Mouse (Mus musculus): ENCODE data around the gene Inca1.
A peak's percentile ranks its signal among the peaks of the same experiment; 100 is the strongest.

Inca1 gene

DNA sequence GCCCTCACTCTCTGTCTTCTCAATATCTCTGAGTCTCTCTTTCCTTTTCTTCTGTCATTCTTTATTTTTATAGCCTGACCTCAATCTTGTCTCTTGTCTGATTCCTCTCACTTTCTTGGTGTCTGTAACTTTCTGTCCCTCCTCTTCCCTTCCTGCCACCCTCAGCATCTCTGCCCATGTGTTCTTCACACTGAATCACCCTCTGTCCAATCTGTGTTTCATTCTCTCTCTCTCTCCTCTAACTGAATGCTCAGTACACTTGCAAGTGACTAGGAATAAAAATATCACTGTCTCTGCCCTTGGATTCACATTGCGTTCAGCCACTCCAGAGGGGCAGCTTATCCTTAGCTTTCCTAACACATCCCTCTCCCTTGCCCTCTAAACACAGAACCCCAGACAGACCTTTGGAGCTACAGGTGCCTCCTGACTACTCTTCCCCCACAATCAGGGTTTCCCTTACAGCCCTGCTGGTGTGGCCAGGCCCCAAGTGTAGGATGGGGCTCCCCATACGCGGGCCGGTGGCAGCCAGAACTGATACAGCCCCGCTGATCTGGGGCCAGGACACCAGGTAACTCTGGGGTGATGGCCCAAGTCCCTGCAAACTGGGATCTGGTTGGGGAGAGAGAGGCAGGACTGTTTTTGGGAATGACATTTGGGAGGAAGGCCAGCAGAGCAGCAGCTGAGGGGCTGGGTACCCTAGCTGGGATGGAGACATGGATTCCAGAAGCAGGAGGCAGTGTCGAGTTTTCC, 2.2 kb upstream of the Inca1 start:
- no peak for DNase-seq (ENCODE audit: low spot score in 2 of 2)

DNA sequence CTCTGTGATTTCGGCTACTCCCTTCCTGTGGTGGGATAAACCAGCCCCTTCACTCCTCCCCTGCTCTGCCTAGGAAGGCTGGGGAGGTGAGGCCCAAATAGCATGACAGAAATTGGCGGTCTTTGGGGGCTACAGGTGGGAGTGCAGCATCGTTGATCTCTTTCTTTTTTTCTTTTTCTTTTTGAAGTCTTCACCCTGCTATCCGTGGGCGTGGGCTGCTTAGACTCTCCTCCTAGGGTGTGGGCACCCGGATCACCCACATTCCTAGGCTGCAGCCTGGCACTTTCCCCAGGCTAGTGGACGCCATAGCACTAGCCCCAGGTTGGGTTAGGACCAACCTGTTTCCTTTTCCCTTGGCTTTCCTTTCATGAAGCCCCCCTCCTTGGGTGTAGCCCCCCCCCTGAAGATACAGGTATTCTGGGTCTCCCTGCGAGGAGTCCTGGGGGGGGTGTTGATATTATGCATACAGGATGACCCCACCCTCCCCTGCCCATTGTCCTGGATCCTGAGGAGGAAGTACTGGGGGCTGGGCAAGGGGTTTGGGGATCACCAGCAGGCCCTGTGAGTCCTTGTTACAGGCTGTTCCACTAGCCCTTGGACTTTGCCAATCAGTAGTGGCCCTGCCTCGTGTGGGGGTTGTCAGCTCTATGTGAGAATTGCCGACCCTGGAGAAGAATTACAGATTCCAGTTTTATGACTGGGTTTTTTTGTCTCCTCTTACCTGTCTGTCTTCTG, 1.4 kb upstream of the Inca1 start:
- no peak for DNase-seq (ENCODE audit: low spot score in 2 of 2)

DNA sequence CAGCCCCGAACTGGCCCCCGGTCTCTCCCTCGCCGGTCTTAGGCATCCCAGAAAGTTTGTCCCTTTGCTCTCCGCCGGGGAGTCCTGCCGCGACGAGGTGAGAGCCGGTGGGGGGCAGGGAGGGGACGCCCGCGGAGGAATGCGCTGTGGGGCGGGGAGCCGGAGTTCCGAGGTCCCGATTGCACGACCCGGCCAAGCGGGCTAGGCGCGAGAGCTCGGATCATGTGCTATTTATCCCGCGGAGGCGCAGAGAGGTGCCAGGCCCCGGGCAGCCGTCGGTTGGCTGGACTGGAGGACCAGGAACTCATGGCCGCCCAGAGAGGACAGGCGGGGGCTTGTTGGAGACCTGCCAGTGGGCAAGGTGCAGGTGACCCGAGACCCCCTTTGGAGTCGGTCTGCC, 658 bp upstream of the Inca1 start:
- DNase-seq (ENCODE audit: low spot score in 2 of 2): peak; percentile 69 to 70

DNA sequence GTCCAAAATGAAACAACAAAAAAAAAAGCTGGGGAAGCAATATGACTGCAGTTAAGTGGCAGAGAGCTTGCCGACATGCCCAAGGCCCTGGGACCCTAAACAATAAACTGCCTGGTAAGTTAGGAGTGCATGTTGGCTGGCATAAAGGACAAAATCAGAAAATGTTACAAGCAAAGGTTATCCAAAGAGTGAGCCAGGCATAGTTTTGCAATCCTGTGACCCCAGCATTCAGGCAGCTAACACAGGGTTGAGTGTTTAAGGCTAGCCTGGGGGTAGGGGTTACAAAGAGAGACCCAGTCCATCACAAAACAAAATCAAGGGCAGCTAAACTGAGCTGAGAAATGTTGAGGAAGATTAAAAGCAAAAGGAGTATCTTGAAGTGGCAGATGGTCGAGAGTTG, 904 bp downstream of the Inca1 start:
- no peak for DNase-seq (ENCODE audit: low spot score in 2 of 2)

DNA sequence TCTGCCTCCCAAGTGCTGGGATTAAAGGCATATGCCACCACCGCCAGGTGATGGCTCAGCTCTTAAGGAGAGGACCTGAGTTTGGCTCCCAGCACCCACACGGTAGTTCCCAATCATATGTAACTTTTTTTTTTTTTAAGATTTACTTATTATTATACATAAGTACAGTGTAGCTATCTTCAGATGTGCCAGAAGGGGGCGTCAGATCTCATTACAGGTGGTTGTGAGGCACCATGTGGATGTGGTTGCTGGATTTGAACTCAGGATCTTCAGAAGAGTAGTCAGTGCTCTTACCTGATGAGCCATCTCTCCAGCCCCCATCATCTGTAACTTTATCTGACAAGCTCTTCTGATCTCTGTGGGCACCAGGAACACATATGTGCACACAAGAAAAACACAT, 2.6 kb downstream of the Inca1 start:
- no peak for DNase-seq (ENCODE audit: low spot score in 2 of 2)

DNA sequence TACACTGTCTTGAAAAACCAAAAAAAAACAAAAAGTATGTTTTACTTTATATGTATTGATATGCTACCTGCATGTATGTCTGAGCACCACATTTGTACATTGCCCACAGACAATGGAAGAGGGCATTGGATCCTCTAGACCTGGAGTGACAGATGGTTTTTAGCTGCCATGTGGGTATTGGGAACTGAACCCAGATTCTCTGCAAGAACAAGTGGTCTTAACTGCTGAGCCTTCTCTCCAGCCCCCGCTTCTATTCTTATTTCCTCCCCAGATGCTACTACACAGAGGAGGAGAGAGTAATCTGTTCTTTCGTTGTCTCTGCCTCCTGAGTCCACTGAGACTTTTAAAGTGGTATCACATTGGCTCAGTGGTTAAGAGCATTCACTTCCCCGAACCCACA, 6.5 kb downstream of the Inca1 start:
- DNase-seq (ENCODE audit: low spot score in 2 of 2): no peak

DNA sequence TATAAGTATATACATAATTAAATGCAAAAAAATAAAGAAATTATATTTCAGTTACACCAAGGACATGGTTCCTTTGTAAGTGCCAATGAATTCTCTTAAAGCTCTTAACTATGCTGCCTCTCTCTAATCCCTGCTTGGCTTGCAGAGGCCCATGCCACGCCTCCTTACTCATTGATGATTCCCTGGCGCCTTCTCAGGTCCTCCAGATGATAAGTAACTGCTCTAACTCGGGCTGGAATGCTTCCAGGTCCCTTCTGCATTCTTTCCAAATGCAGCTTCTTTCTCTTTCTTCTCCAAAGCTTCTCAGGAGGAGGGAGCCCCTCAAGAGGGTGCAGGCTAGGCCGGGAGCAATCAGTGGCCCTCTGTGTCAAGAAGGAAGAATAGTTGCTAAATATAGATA, 10.4 kb downstream of the Inca1 start:
- no peak for DNase-seq (ENCODE audit: low spot score in 2 of 2)

DNA sequence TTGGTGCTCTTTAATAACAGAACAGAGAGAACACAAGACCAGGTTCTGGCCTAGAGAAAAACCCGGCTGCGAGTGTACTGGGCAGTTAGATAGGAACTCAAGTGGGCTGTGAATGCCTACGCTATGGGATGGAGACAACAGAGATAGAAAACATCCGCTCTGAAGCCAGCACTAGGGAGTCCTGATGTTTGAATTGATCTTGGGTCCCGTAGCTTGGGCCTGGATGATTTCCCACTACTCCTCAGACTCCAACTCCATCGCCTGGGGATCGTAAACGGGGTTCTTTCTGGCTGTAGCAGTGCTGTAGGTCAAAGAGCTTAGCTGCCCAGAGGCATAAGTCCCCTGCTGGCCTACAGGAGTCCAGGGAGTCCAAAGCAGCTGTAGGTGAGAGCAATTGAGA, 11.6 kb downstream of the Inca1 start:
- DNase-seq (ENCODE audit: low spot score in 2 of 2): no peak

DNA sequence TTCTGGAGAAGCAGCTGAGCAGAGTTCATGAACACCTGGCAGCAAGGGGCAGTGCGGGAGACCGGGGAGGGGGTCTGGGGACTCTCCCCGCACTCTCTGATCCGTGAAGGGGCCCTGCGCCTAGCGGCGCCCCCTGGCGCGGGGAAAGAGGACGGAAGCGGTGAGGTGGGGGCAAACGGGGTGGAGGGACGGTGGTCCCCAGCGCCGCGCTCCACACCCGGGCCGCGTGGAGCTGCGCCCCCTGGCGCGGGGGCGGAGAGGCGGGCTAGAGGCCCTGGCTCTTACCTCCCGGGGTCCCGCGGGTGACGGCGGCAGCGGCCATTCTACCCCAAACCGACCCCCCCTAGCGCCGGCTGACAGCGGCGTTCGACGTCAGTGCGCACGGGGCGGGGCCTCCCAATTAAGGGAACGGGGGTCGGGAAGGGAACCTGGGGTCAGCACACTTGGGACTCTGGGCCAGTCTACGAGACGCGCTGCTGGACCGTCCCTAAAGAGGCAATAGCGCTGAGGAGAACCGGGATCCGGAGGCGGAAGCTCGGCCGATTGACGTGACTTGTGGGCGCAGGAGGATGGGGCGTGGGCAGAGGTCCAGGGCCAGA, 12.3 kb downstream of the Inca1 start, which contains the start of gene Camta2:
Gene Camta2 (minus strand): TSS at position 505 of the 599 bp plus-strand sequence.
- DNase-seq (ENCODE audit: low spot score in 2 of 2): peak; percentile 89 to 92

DNA sequence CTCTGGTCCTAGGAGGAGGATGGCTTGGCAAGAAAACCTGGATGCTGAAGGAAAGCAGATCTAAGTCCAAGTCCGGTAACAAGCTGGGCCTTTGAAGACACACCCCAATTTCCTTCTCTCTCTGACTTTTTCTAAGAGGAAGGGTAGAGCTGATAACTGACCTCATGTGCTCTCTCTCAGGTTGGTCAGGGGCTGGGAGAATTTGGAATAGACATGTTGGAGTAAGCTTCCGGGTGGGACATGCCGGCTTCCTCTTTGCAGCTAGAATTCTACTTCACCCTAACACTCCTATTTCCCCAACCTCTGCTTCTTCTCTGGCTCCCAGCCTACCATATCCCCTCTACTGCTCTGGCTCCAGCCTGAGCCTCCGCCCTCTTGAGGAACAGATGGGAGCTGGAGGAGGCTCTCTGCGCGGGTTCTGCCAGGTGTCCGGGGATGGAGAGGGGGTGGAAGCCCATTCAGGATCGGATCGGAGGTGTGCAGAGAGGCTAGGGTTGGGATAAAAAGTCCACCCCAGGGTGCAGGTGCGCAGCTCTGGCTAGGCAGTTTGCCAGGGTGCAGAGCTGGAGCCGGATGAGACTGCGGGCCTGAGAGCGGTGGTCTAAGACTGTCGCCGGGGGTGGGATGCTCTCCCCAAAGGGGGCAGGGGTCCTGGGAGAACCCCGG, 12.9 kb downstream of the Inca1 start:
- DNase-seq (ENCODE audit: low spot score in 2 of 2): peak; percentile 62 to 72

DNA sequence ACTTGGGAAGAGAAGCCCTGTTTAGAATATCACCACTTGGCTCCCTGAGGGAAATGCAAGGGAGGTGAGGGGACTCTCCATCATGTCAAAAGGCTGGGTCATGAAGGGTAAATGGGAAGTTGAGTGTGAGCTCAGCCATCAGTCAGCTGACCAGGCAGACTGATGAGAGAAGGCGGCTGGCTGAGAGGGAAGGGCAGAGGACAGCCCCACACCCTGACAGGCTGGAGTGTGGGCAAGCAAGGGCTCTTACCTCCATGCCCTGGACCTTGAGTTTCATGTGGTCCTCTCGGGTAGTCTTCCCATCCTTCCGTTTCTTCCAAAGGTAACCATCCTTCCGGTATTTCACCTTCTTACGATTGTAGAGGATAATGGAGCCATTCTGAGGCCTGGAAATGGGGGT, 16.3 kb downstream of the Inca1 start:
- DNase-seq (ENCODE audit: low spot score in 2 of 2): no peak

DNA sequence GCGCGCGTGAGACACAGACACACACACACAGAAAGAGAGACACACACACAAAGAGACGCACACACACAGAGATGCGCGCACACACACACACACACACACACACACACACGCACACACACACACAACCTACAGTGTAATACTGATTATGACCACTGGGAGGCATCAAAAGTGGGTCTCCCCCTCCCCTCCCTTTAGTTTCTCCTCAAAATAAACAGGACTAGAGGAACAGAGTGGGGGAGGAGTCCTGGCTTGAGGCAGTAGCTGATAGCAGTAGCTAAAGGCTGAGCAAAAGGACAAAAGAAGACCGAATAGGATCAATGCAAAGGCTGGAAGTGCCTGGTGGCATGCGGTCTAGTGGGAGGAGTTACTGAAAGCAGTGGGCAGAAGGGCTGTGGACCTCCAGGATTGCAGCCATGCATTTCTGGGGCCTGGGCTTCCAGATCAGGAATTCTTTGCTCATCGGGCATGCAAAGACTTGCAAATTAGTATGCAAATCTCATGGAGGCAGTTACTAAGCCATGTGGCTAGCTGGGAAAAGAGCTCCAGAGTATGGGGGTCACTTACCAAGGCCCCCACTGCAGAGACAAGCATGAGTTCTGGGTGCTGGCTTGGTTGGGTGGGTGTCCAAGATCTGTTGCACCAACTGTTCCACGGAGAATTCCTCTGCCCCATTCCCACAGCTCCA, 17.9 kb downstream of the Inca1 start:
- peak; percentile 65 to 80 for DNase-seq (ENCODE audit: low spot score in 2 of 2)

DNA sequence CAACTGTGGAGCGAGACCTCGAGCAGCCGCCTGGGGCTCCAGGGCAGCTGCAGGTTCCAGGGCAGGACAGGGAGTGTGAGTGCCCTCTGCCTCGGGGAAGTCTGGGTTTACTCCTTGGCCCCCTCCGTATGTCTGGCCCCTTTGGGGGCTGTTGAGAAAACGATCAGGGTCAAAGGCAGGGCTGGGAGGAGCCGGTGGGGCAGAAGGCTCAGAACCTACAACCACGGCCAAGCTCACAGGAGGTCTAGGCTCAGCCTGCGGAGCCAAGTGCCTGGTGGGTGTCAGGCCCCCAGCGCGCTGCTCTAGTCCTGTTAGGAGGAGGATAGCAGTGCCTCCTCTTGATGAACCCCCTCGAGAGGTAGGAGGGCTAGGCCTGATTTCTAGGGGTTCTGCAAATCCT, 18.8 kb downstream of the Inca1 start:
- DNase-seq (ENCODE audit: low spot score in 2 of 2): no peak

DNA sequence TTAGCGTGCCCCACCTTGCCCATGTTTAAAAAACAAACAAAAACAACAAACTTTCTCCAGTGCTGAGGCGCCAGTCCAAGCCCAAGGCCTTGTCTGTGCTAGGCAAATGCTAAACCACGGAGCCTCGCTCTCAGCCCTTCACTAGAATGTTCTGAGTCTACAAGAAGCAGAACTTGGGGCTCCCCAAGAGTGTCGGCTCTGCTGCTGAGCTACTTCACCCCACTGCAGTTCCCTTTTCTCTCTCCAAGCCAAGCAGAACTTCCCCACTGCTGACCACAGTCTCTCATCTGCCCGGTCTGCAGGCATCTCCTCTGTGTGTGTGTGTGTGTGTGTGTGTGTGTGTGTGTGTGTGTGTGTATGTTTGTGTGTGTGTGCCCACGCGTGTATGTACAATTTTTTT, 20.1 kb downstream of the Inca1 start:
- peak in 1 of 2 experiments; percentile 63 for DNase-seq (ENCODE audit: low spot score in 2 of 2)

DNA sequence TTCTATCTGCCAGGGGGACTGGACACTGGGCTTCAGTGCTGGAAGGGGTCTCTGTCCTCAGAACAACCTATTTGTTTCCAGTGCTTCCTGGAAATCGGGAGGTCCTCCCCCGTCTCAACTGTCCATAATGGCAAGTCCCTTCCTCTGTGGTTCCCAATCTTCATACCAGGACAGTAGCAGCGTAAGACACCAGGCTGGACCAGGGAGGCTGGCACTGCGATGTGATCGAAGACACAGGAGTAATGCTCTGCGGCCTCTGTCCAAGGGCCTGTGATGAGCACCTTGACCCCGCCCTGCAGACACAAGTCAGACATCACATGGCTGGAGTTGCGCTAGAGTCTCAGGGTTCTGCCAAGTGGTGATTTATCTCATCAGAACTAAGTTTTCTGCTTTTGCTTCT, 20.6 kb downstream of the Inca1 start:
- DNase-seq (ENCODE audit: low spot score in 2 of 2): no peak

DNA sequence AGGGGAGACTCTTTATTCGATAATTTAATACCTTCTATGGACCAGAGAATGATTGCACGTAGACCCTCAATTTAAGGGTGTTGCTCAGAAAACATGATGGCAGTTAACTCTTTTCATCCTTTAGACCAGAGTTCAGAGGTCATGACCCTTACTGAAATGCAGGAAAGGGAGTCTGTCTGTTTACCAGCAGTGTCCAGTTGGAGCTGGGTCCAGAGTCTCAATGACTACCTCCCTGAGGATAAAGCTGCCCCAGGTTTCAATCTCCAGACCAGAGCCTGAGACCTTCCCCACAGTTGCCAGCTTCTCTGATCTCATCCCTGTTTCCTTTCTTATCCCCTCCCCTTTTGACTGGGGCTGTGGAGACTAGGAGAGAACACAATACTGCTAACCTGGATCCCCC, 21.4 kb downstream of the Inca1 start:
- DNase-seq (ENCODE audit: low spot score in 2 of 2): no peak

DNA sequence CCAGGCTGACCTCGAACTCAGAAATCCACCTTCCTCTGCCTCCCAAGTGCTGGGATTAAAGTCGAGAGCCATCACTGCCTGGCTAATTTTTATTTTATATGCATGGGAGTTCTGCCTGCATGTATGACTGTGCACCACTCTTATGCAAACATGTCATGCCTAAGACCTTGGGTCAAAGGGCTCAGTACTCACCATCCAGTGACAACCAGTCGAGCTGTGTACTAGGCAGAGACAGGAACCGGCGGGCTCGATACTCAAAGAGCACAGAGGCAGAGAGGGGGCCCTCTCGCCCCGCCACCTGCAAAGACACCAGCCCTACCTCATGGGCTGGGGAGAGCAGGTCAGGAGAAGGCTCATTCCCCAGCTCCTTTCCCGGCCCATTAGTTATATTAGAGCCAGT, 21.9 kb downstream of the Inca1 start:
- DNase-seq (ENCODE audit: low spot score in 2 of 2): no peak

DNA sequence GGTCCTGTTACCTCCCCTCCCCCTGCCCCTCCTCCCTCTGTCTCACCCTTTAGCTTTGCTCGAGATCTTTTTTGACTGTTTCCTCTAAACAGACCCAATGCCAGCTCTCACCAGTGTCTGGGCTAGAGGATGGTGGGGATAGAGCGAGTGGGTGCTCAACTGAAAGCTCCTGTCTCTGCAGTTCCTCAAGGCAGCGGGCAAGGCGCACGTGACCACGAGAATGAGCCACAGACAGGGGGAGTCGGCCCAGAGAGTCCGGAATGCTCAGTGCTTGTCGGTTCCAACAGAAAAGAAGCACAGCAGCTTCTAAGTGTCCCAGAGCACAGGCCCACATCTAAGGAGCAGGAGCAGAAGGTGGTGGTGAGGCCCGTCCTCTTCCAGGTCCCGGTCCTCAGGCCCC, 25.5 kb downstream of the Inca1 start:
- DNase-seq (ENCODE audit: low spot score in 2 of 2): no peak

DNA sequence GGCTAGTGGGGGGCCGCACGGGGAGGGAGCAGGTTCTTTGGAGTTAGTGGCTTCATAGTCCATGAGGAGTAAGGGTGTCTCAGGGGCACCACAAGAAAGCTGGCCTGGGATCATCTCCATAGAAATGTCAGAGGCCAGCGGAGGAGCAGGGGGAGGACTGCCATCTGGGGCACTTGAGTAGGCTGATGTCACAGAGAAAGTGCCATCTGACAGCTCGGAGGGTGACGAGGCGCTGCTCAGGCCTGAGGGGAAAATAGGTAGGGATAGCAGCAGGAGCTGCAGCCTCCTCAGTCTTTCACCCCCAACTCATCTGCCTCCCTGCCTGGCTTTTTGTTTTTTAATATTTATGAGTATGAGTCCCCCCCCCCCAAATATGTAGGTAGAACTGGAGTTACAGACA, 25.9 kb downstream of the Inca1 start:
- DNase-seq (ENCODE audit: low spot score in 2 of 2): no peak

DNA sequence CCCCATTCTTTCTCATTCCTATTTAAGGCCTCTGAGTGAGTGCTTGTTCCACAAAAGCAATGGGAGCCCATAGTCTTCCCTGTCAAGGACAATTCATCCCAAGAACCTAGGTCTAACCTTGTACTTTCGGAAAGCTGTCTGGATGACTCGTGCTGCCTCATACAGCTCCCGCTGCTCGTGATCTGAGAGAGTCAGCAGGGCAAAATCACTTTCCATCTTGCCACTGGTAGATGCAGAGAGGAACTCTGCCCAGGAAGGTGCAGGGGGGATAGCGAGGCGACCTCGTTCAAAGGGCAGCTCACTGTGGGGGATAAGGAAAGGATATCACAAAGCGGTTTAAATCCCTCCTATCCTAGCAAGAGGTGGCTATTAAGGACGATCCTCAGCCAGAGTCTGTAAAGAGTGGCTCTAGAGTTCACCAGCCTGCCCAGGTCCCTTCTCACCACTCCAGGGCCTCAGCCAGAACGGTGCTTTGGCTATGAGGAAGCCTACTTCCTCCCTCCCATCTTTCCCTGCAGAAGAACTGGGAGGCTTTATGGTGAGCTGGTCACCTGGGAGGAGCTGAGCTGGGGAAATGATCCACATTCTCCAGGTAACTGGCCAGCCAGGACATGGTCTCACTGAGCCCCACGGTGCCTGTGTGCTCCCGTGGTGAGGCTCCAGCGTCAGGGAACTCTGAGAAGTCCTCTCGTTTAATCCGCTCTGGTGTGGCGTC, 28.5 kb downstream of the Inca1 start:
- no peak for DNase-seq (ENCODE audit: low spot score in 2 of 2)

DNA sequence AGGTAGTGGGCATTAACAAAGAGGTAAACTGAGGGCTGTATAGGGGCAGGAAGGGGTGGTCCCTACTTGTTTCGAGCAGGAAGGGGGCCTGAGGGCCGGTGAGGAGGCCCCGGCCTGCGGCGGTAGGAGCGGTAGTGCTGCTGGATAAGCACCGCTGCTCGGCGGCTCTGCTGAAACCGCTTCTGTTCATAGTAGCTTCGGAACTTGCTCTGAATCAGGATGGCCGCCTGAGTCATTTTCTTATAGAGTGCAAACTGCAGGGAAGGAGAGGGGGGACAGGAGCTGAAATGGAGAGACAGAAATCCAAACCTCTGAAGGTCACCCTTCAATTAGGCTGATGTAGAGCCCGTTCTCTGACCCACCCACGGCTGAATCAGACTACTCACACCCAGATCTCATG, 29.5 kb downstream of the Inca1 start:
- DNase-seq (ENCODE audit: low spot score in 2 of 2): no peak
